Comparison of ENCODE assay signal across 9 mouse cellular contexts in genomic region chr14:55743711-55744110, GRCm38 (mm10). TPM values are rescaled to one million over a fixed set of nuclear protein-coding genes. Genes with fewer than 3 reads are reported as not detected.
DNase-seq lines count a peak whose midpoint lies in the region; ATAC-seq and TF ChIP-seq lines count a peak whose summit lies in the region.
"Had no signal": no experiment of that assay in that cellular context is flagged by ENCODE, and none has a peak within 500 bp of the region (broad histone marks: within the 10 kb centered on the region; RNA-seq: fewer than 3 reads in every experiment).

No protein-coding gene starts in this region.

- no peaks in the 10 kb centered on the region for H3K27me3 ChIP-seq in forebrain, embryonic 13.5 days
- H3K27me3 ChIP-seq in heart, postnatal 0 days (ENCODE audit: control insufficient read depth, insufficient read depth, low read length) = no peaks in the 10 kb centered on the region
- no peaks in the 10 kb centered on the region for H3K27me3 ChIP-seq in liver, postnatal 0 days (ENCODE audit: insufficient read depth, low read length)
- H3K27me3 ChIP-seq in neural tube, embryonic 14.5 days (ENCODE audit: control insufficient read depth, insufficient read depth, low read length) = no peaks in the 10 kb centered on the region
- H3K27me3 ChIP-seq in testis, adult 2 months (ENCODE audit: control insufficient read depth, insufficient read depth, low read length) = no peaks in the 10 kb centered on the region

- H3K9ac ChIP-seq in forebrain, embryonic 13.5 days = 0 out of 2 replicates have a peak overlapping the region, but pooled peaks have one; percentile 26
- no peak overlapping the region for H3K9ac ChIP-seq in heart, postnatal 0 days (replicated peaks; ENCODE audit: low read depth, low read length)
- H3K9ac ChIP-seq in liver, postnatal 0 days (replicated peaks) = no peak overlapping the region
- no peak overlapping the region for H3K9ac ChIP-seq in neural tube, embryonic 14.5 days (replicated peaks; ENCODE audit: low read depth, low read length)

- TF ChIP-seq CTCF in heart, postnatal 0 days (IDR thresholded peaks at IDR 0.05; ENCODE audit: low read depth) = peak; percentile 97
- peak; percentile 100 for TF ChIP-seq CTCF in liver, postnatal 0 days (IDR thresholded peaks at IDR 0.05; ENCODE audit: low read depth)
- peak; percentile 94; the same call in 1 of the 2 replicates for TF ChIP-seq CTCF in testis, adult 2 months (IDR thresholded peaks at IDR 0.05; ENCODE audit: control insufficient read depth, insufficient read depth, insufficient replicate concordance, low read depth, low read length)

- peak; percentile 85 for DNase-seq in c-Kit-positive CD71-negative TER-119-negative erythroid progenitor cells, embryonic 14.5 days (ENCODE audit: low read depth)
- peak; percentile 67 for DNase-seq in heart, postnatal 0 days (ENCODE audit: low spot score)
- peak; percentile 87 to 94 for DNase-seq in kidney, postnatal 36 days
- peak; percentile 91 for DNase-seq in liver, postnatal 0 days

- H3K4me3 ChIP-seq in forebrain, embryonic 13.5 days = no peak overlapping the region
- no peak overlapping the region for H3K4me3 ChIP-seq in heart, postnatal 0 days (ENCODE audit: low read depth, low read length)
- H3K4me3 ChIP-seq in liver, postnatal 0 days (ENCODE audit: low read depth, low read length) = no peak overlapping the region
- no peak overlapping the region for H3K4me3 ChIP-seq in neural tube, embryonic 14.5 days (ENCODE audit: low read depth, low read length)
- no peak overlapping the region for H3K4me3 ChIP-seq in testis, adult 2 months (ENCODE audit: control insufficient read depth, low read depth, low read length)
- H3K4me3 ChIP-seq: erythroblast, embryonic 14.5 days had no signal

- no peak for TF ChIP-seq EP300 in heart, postnatal 0 days (IDR thresholded peaks at IDR 0.05; ENCODE audit: low read depth)
- no peak for TF ChIP-seq EP300 in liver, postnatal 0 days (IDR thresholded peaks at IDR 0.05; ENCODE audit: low read depth)

- H3K4me1 ChIP-seq in forebrain, embryonic 13.5 days = peaks cover 38% of the 10 kb centered on the region
- peaks cover 22% of the 10 kb centered on the region for H3K4me1 ChIP-seq in heart, postnatal 0 days (ENCODE audit: control insufficient read depth, insufficient read depth)
- H3K4me1 ChIP-seq in liver, postnatal 0 days (ENCODE audit: insufficient read depth) = peaks cover 24% of the 10 kb centered on the region
- peaks cover 23% of the 10 kb centered on the region for H3K4me1 ChIP-seq in neural tube, embryonic 14.5 days (ENCODE audit: control insufficient read depth, insufficient read depth, low read length)
- H3K4me1 ChIP-seq in testis, adult 2 months (ENCODE audit: control insufficient read depth, insufficient read depth, low read length) = peaks cover 11% of the 10 kb centered on the region

- no peak overlapping the region for H3K27ac ChIP-seq in forebrain, embryonic 13.5 days
- H3K27ac ChIP-seq in heart, postnatal 0 days (ENCODE audit: low read depth) = no peak overlapping the region
- H3K27ac ChIP-seq in liver, postnatal 0 days (ENCODE audit: low read depth) = no peak overlapping the region
- no peak overlapping the region for H3K27ac ChIP-seq in neural tube, embryonic 14.5 days (ENCODE audit: low read depth, low read length)
- H3K27ac ChIP-seq in testis, adult 2 months (ENCODE audit: control insufficient read depth, insufficient read depth, low read depth, low read length) = no peak overlapping the region

- TF ChIP-seq POLR2A in testis, adult 2 months (IDR thresholded peaks at IDR 0.05; ENCODE audit: control insufficient read depth, low read depth, low read length) = no peak

- WGBS in forebrain, embryonic 13.5 days = 24% methylated on average over 10 of the region's 10 CpGs
- WGBS in heart, postnatal 0 days = 17% methylated on average over 10 of the region's 10 CpGs
- 16% methylated on average over 10 of the region's 10 CpGs for WGBS in liver, postnatal 0 days (ENCODE audit: insufficient replicate concordance)
- 20% methylated on average over 10 of the region's 10 CpGs for WGBS in neural tube, embryonic 14.5 days

- H3K36me3 ChIP-seq in forebrain, embryonic 13.5 days (ENCODE audit: poor library complexity, severe bottlenecking) = peaks cover 29% of the 10 kb centered on the region
- peaks cover 44% of the 10 kb centered on the region for H3K36me3 ChIP-seq in heart, postnatal 0 days (replicated peaks; ENCODE audit: control insufficient read depth, insufficient read depth, low read length)
- peaks cover 26% of the 10 kb centered on the region for H3K36me3 ChIP-seq in liver, postnatal 0 days (replicated peaks; ENCODE audit: insufficient read depth, low read length)
- H3K36me3 ChIP-seq in neural tube, embryonic 14.5 days (ENCODE audit: control insufficient read depth, insufficient read depth, low read length) = 0 out of 2 replicates have a peak, but pooled peaks cover 7% of the 10 kb centered on the region
- no peaks in the 10 kb centered on the region; the same call in 1 of the 2 replicates for H3K36me3 ChIP-seq in testis, adult 2 months (ENCODE audit: control insufficient read depth, insufficient read depth, low read length)

- H3K4me2 ChIP-seq in forebrain, embryonic 13.5 days = peak overlapping the region; percentile 25; the same call in 1 of the 2 replicates
- H3K4me2 ChIP-seq in heart, postnatal 0 days (ENCODE audit: low read depth, low read length) = peak overlapping the region; percentile 14; the same call in 1 of the 2 replicates
- H3K4me2 ChIP-seq in liver, postnatal 0 days (ENCODE audit: low read depth, low read length) = peak overlapping the region; percentile 96
- peak overlapping the region; percentile 16; the same call in 1 of the 2 replicates for H3K4me2 ChIP-seq in neural tube, embryonic 14.5 days (ENCODE audit: low read depth, low read length)

- ATAC-seq in CD4-positive, CD25-positive, alpha-beta regulatory T cell, adult 4 months = peak; percentile 84
- peak; percentile 72; the same call in 1 of the 2 replicates for ATAC-seq in forebrain, embryonic 13.5 days
- ATAC-seq in heart, postnatal 0 days (ENCODE audit: insufficient read depth, low read depth) = peak; percentile 64
- peak; percentile 60 for ATAC-seq in liver, postnatal 0 days
- ATAC-seq in neural tube, embryonic 14.5 days (ENCODE audit: low read depth) = peak; percentile 60; the same call in 1 of the 2 replicates

- no peaks in the 10 kb centered on the region for H3K9me3 ChIP-seq in forebrain, embryonic 13.5 days (replicated peaks)
- no peaks in the 10 kb centered on the region for H3K9me3 ChIP-seq in heart, postnatal 0 days (replicated peaks; ENCODE audit: control insufficient read depth, low read length)
- no peaks in the 10 kb centered on the region for H3K9me3 ChIP-seq in liver, postnatal 0 days (ENCODE audit: low read length)
- H3K9me3 ChIP-seq in neural tube, embryonic 14.5 days (ENCODE audit: control insufficient read depth, low read length) = no peaks in the 10 kb centered on the region

RNA-seq across cellular contexts. Expression of gene Dhrs1, which starts 1.8 kb away (rescaled TPM):
- 10 to 100 TPM; 40.8 to 46.5 TPM for polyA plus RNA-seq in CD4-positive, CD25-positive, alpha-beta regulatory T cell, adult 4 months (2017; shearing (Covaris generic))
- 77.1 and 78.8 TPM in 2 replicates for polyA plus RNA-seq in forebrain, embryonic 13.5 days (2015; fragmentation: Nextera tagmentation; extraction: Ambion mirVana)
- total RNA-seq in heart, postnatal 0 days (2014; rRNA removed; ENCODE audit: low replicate concordance) = 51.9 and 58.1 TPM in 2 replicates
- polyA plus RNA-seq in heart, postnatal 0 days (2015; fragmentation: Nextera tagmentation; extraction: Ambion mirVana) = 62.9 and 65.0 TPM in 2 replicates
- polyA plus RNA-seq in liver, postnatal 0 days (2015; fragmentation: Nextera tagmentation; extraction: Ambion mirVana) = 98.6 and 103 TPM in 2 replicates
- 73.6 and 75.5 TPM in 2 replicates for polyA plus RNA-seq in neural tube, embryonic 14.5 days (2014; fragmentation: Nextera tagmentation; extraction: Ambion mirVana)
- polyA plus RNA-seq in testis, adult 2 months (2012; rRNA removed) = 322 and 330 TPM in 2 replicates
- polyA plus RNA-seq: erythroblast, embryonic 14.5 days had no signal

RNA-seq across cellular contexts. Expression of gene Nop9, which starts 1.8 kb away (rescaled TPM):
- 1 to 10 TPM; 3.6 to 5.8 TPM for polyA plus RNA-seq in CD4-positive, CD25-positive, alpha-beta regulatory T cell, adult 4 months (2017; shearing (Covaris generic))
- polyA plus RNA-seq in forebrain, embryonic 13.5 days (2015; fragmentation: Nextera tagmentation; extraction: Ambion mirVana) = 44.4 and 46.4 TPM in 2 replicates
- 20.2 and 26.3 TPM in 2 replicates for total RNA-seq in heart, postnatal 0 days (2014; rRNA removed; ENCODE audit: low replicate concordance)
- 13.1 and 14.2 TPM in 2 replicates for polyA plus RNA-seq in heart, postnatal 0 days (2015; fragmentation: Nextera tagmentation; extraction: Ambion mirVana)
- 13.2 and 14.5 TPM in 2 replicates for polyA plus RNA-seq in liver, postnatal 0 days (2015; fragmentation: Nextera tagmentation; extraction: Ambion mirVana)
- 27.4 and 30.1 TPM in 2 replicates for polyA plus RNA-seq in neural tube, embryonic 14.5 days (2014; fragmentation: Nextera tagmentation; extraction: Ambion mirVana)
- polyA plus RNA-seq in testis, adult 2 months (2012; rRNA removed) = 142 and 144 TPM in 2 replicates

RNA-seq across cellular contexts. Expression of gene Cideb, which starts 14.5 kb away (rescaled TPM):
- polyA plus RNA-seq in CD4-positive, CD25-positive, alpha-beta regulatory T cell, adult 4 months (2017; shearing (Covaris generic)) = not detected
- 0.20 and 0.23 TPM in 2 replicates for polyA plus RNA-seq in forebrain, embryonic 13.5 days (2015; fragmentation: Nextera tagmentation; extraction: Ambion mirVana)
- 0.31 and 0.34 TPM in 2 replicates for total RNA-seq in heart, postnatal 0 days (2014; rRNA removed; ENCODE audit: low replicate concordance)
- 2.8 and 3.6 TPM in 2 replicates for polyA plus RNA-seq in heart, postnatal 0 days (2015; fragmentation: Nextera tagmentation; extraction: Ambion mirVana)
- polyA plus RNA-seq in liver, postnatal 0 days (2015; fragmentation: Nextera tagmentation; extraction: Ambion mirVana) = 191 and 192 TPM in 2 replicates
- not detected in 2 replicates for polyA plus RNA-seq in neural tube, embryonic 14.5 days (2014; fragmentation: Nextera tagmentation; extraction: Ambion mirVana)
- 0.13 TPM in 1 of 2 replicates, not detected in the other for polyA plus RNA-seq in testis, adult 2 months (2012; rRNA removed)

RNA-seq across cellular contexts. Expression of gene Ltb4r2, which starts 17.5 kb away (rescaled TPM):
- under 1 TPM in 1 of 2 experiments, not detected in 1; 0.08 TPM for polyA plus RNA-seq in CD4-positive, CD25-positive, alpha-beta regulatory T cell, adult 4 months (2017; shearing (Covaris generic))
- 0.18 and 0.29 TPM in 2 replicates for polyA plus RNA-seq in forebrain, embryonic 13.5 days (2015; fragmentation: Nextera tagmentation; extraction: Ambion mirVana)
- not detected in 2 replicates for total RNA-seq in heart, postnatal 0 days (2014; rRNA removed; ENCODE audit: low replicate concordance)
- 0.10 and 0.22 TPM in 2 replicates for polyA plus RNA-seq in heart, postnatal 0 days (2015; fragmentation: Nextera tagmentation; extraction: Ambion mirVana)
- 1.8 and 2.1 TPM in 2 replicates for polyA plus RNA-seq in liver, postnatal 0 days (2015; fragmentation: Nextera tagmentation; extraction: Ambion mirVana)
- 0.27 and 0.59 TPM in 2 replicates for polyA plus RNA-seq in neural tube, embryonic 14.5 days (2014; fragmentation: Nextera tagmentation; extraction: Ambion mirVana)
- 0.07 and 0.11 TPM in 2 replicates for polyA plus RNA-seq in testis, adult 2 months (2012; rRNA removed)
- polyA plus RNA-seq: erythroblast, embryonic 14.5 days had no signal

RNA-seq across cellular contexts. Expression of gene Rabggta, which starts 21.6 kb away (rescaled TPM):
- 10 to 100 TPM; 70.5 to 94.7 TPM for polyA plus RNA-seq in CD4-positive, CD25-positive, alpha-beta regulatory T cell, adult 4 months (2017; shearing (Covaris generic))
- polyA plus RNA-seq in forebrain, embryonic 13.5 days (2015; fragmentation: Nextera tagmentation; extraction: Ambion mirVana) = 33.5 and 37.8 TPM in 2 replicates
- total RNA-seq in heart, postnatal 0 days (2014; rRNA removed; ENCODE audit: low replicate concordance) = 35.6 and 36.8 TPM in 2 replicates
- polyA plus RNA-seq in heart, postnatal 0 days (2015; fragmentation: Nextera tagmentation; extraction: Ambion mirVana) = 20.8 and 21.8 TPM in 2 replicates
- polyA plus RNA-seq in liver, postnatal 0 days (2015; fragmentation: Nextera tagmentation; extraction: Ambion mirVana) = 18.5 and 21.2 TPM in 2 replicates
- polyA plus RNA-seq in neural tube, embryonic 14.5 days (2014; fragmentation: Nextera tagmentation; extraction: Ambion mirVana) = 47.1 and 59.2 TPM in 2 replicates
- 40.9 and 41.4 TPM in 2 replicates for polyA plus RNA-seq in testis, adult 2 months (2012; rRNA removed)

Comparison
In these comparisons a context has a peak if more than half of its experiments do, and no peak if none do; other contexts are left out.
1. H3K4me2 ChIP-seq: peak in every context shown above with its lines; median percentile 96 in liver, postnatal 0 days; 25 in forebrain, embryonic 13.5 days; 16 in neural tube, embryonic 14.5 days; 14 in heart, postnatal 0 days.
2. RNA of gene Cideb, which starts 14.5 kb away (polyA plus RNA-seq): 191 to 192 TPM in liver, postnatal 0 days; 2.8 to 3.6 TPM in heart, postnatal 0 days, 0.20 to 0.23 TPM in forebrain, embryonic 13.5 days, not detected in neural tube, embryonic 14.5 days, 0.13 TPM in testis, adult 2 months and not detected in CD4-positive, CD25-positive, alpha-beta regulatory T cell, adult 4 months; every median in the first group is over 10 times any median in the second.
3. Peak in every context shown above with its lines, with median percentiles within 50 percentile points of each other: ATAC-seq, DNase-seq and CTCF ChIP-seq.